Mouse (Mus musculus): ENCODE results near the gene Hormad2. TPM values are rescaled to one million over a fixed set of nuclear protein-coding genes. Genes with fewer than 3 reads are reported as not detected.

Hormad2 gene
- total RNA-seq (2012; rRNA removed) (17.0 and 18.6 TPM in 2 replicates), polyA plus RNA-seq (2012; ENCODE audit: insufficient read depth in 1 of 2, insufficient read length in 2 of 2, low read depth in 1 of 2, low replicate concordance in 2 of 2, missing spikeins in 1 of 2) (10 to 100 TPM in 1 of 2 experiments, not detected in 1; 16.0 TPM)

DNA sequence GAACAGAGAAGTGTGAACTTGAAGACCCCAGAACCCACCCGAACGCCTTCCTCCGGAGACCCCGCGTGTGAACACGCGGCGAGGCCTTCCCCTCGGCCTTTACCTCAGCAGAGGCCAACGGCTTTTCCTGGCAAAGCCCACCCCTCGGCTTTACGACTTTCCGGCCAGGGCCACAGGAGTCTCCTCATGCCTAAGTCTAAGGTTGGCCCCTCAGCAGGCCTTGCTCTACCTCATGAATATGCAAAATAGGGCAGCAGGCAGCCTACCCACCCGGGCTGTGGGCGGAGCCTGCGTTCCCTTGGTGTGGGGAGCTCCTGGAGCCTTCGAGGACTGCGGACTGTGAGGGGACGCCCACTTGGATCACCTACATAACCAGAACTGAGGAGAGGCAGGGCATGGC, at the start of gene Hormad2:
TSS of gene Hormad2 (minus strand) at position 128 of the 400 bp plus-strand sequence.
- H3K36me3 ChIP-seq (ENCODE audit: control insufficient read depth in 1 of 2, insufficient read depth in 2 of 2, low read length in 2 of 2) = peaks cover 0 to 11% of the 10 kb centered on the region in 2 experiments; a peak in 2 of 4 replicates
- H3K27me3 ChIP-seq (ENCODE audit: control insufficient read depth in 1 of 2, insufficient read depth in 2 of 2, low read length in 2 of 2) = no peaks in the 10 kb centered on the region; a peak in 1 of 4 replicates
- peak within 1 kb of the TSS; percentile 59 to 76 for H3K4me3 ChIP-seq (ENCODE audit: control insufficient read depth in 1 of 2, insufficient read depth in 1 of 2, low read depth in 2 of 2, low read length in 2 of 2)
- TF ChIP-seq GABPA (IDR thresholded peaks at IDR 0.05; ENCODE audit: low read depth, low read length) = no peak
- TF ChIP-seq RCOR1 (IDR thresholded peaks at IDR 0.05; ENCODE audit: low read depth, low read length) = no peak
- TF ChIP-seq MAX (IDR thresholded peaks at IDR 0.05; ENCODE audit: low read length) = peak; percentile 79
- TF ChIP-seq HCFC1 (IDR thresholded peaks at IDR 0.05; ENCODE audit: low read depth, low read length) = peak; percentile 75
- TF ChIP-seq SMC3 (IDR thresholded peaks at IDR 0.05; ENCODE audit: low read depth, low read length) = no peak
- TF ChIP-seq MAFK (IDR thresholded peaks at IDR 0.05; ENCODE audit: borderline replicate concordance, low read depth, low read length) = no peak
- TF ChIP-seq GATA1 (IDR thresholded peaks at IDR 0.05; ENCODE audit: low read depth, low read length) = no peak
- TF ChIP-seq TCF12 (IDR thresholded peaks at IDR 0.05; ENCODE audit: low read depth, low read length) = peak; percentile 32; the same call in 1 of the 2 replicates
- no peak for TF ChIP-seq ZNF384 (IDR thresholded peaks at IDR 0.05; ENCODE audit: low read depth, low read length)
- TF ChIP-seq MXI1 (IDR thresholded peaks at IDR 0.05; ENCODE audit: low read depth, low read length) = peak; percentile 49; the same call in 1 of the 2 replicates
- TF ChIP-seq USF1 (IDR thresholded peaks at IDR 0.05; ENCODE audit: low read depth, low read length) = no peak
- no peak for TF ChIP-seq POLR2AphosphoS2 (IDR thresholded peaks at IDR 0.05; ENCODE audit: low read length)
- no peak for TF ChIP-seq CHD1 (IDR thresholded peaks at IDR 0.05; ENCODE audit: low read depth, low read length)
- TF ChIP-seq MYC (IDR thresholded peaks at IDR 0.05; ENCODE audit: low read depth, low read length) = peak; percentile 68
- TF ChIP-seq USF2 (IDR thresholded peaks at IDR 0.05; ENCODE audit: borderline replicate concordance in 1 of 2, insufficient read depth in 1 of 2, low read depth in 1 of 2, low read length in 2 of 2) = no peak
- no peak for TF ChIP-seq CHD2 (IDR thresholded peaks at IDR 0.05; ENCODE audit: low read length)
- TF ChIP-seq POLR2A (IDR thresholded peaks at IDR 0.05; ENCODE audit: control insufficient read depth in 1 of 2, insufficient read depth in 1 of 2, low read depth in 1 of 2, low read length in 2 of 2, poor library complexity in 1 of 2) = peak; percentile 49 to 88; a peak in 3 of 4 replicates
- TF ChIP-seq MYB (IDR thresholded peaks at IDR 0.05; ENCODE audit: low read depth, low read length) = peak; percentile 55; the same call in 1 of the 2 replicates
- TF ChIP-seq ETS1 (IDR thresholded peaks at IDR 0.05; ENCODE audit: low read depth, low read length) = 0 out of 2 replicates have a peak, but pooled peaks have one; percentile 15
- no peak for TF ChIP-seq ZKSCAN1 (IDR thresholded peaks at IDR 0.05; ENCODE audit: low read depth, low read length)
- peak; percentile 83 for TF ChIP-seq NELFE (IDR thresholded peaks at IDR 0.05; ENCODE audit: low read depth, low read length)
- TF ChIP-seq EP300 (IDR thresholded peaks at IDR 0.05; ENCODE audit: low read depth in 1 of 2, low read length in 2 of 2) = no peak
- TF ChIP-seq ZMIZ1 (IDR thresholded peaks at IDR 0.05; ENCODE audit: low read depth, low read length) = peak; percentile 53; the same call in 1 of the 2 replicates
- no peak for TF ChIP-seq JUND (IDR thresholded peaks at IDR 0.05; ENCODE audit: low read depth, low read length)
- no peak for TF ChIP-seq BHLHE40 (IDR thresholded peaks at IDR 0.05; ENCODE audit: borderline replicate concordance, low read depth, low read length)
- TF ChIP-seq NRF1 (IDR thresholded peaks at IDR 0.05; ENCODE audit: insufficient read depth, low read depth, low read length, poor library complexity, severe bottlenecking) = 0 out of 2 replicates have a peak, but pooled peaks have one; percentile 10
- peak; percentile 46; the same call in 1 of the 2 replicates for TF ChIP-seq ELF1 (IDR thresholded peaks at IDR 0.05; ENCODE audit: low read depth, low read length)
- TF ChIP-seq TBP (IDR thresholded peaks at IDR 0.05; ENCODE audit: low read depth, low read length) = peak; percentile 62
- no peak for TF ChIP-seq SIN3A (IDR thresholded peaks at IDR 0.05; ENCODE audit: low read length)
- no peak for TF ChIP-seq RAD21 (IDR thresholded peaks at IDR 0.05; ENCODE audit: low read depth, low read length)
- peak within 1 kb of the TSS; percentile 29 for H3K27ac ChIP-seq (ENCODE audit: control insufficient read depth, low read depth, low read length)
- no peaks in the 10 kb centered on the region for H3K9me3 ChIP-seq (replicated peaks; ENCODE audit: insufficient read depth, low read length)
- peak; percentile 93 for DNase-seq (ENCODE audit: low read depth, low spot score)
- peaks cover 4% of the 10 kb centered on the region for H3K79me2 ChIP-seq (ENCODE audit: control insufficient read depth, insufficient read depth, low read length, poor library complexity)
- peak within 1 kb of the TSS; percentile 64 for H3K9ac ChIP-seq (ENCODE audit: control insufficient read depth, low read depth, low read length, poor library complexity, severe bottlenecking)
- peaks cover 0 to 9% of the 10 kb centered on the region in 2 experiments; a peak in 1 of 4 replicates for H3K4me1 ChIP-seq (ENCODE audit: control insufficient read depth in 1 of 2, insufficient read depth in 2 of 2, low read length in 2 of 2)
